Mouse (Mus musculus): Measurements from ENCODE around the gene Tyrobp. TPM values are rescaled to one million over a fixed set of nuclear protein-coding genes. Genes with fewer than 3 reads are reported as not detected.
A peak's percentile ranks its signal among the peaks of the same experiment; 100 is the strongest.

Gene Tyrobp
- polyA plus RNA-seq, 1 experiment from 2014 or later: 9.0 TPM

GRCm38 (mm10) chr7:30456487-30456886 lies 42.9 kb downstream of the Tyrobp start:
- Histone ChIP-seq H3K9me3 (no peaks in the 10 kb centered on the region), H3K27me3 (ENCODE audit: insufficient read depth, poor library complexity, severe bottlenecking) (peaks cover 100% of the 10 kb centered on the region), H3K36me3 (no peaks in the 10 kb centered on the region), H3K4me1 (peaks cover 18% of the 10 kb centered on the region), H3K4me3 (peak overlapping the region; percentile 31), H3K27ac (no peak overlapping the region)
- DNase-seq (ENCODE audit: low spot score): no peak
- 2% methylated on average over 9 of the region's 9 CpGs for WGBS

- peaks cover 18% of the 10 kb centered on the region for H3K4me1 ChIP-seq
- no peak for DNase-seq (ENCODE audit: low spot score)
- peaks cover 100% of the 10 kb centered on the region for H3K27me3 ChIP-seq (ENCODE audit: insufficient read depth, poor library complexity, severe bottlenecking)
- no peaks in the 10 kb centered on the region for H3K9me3 ChIP-seq
- under 1% methylated on average over 31 of the region's 31 CpGs for WGBS
- H3K27ac ChIP-seq: no peak overlapping the region
- H3K4me3 ChIP-seq: peak overlapping the region; percentile 31
- no peaks in the 10 kb centered on the region for H3K36me3 ChIP-seq
These were observed 43.5 kb downstream of the Tyrobp start for GRCm38 (mm10) chr7:30456911-30457628.

GRCm38 (mm10) chr7:30457629-30458330 lies 44.2 kb downstream of the Tyrobp start, which contains the start of the genes Kirrel2 and Nphs1:
Gene Kirrel2 (minus strand): TSS chr7:30457690.
Gene Nphs1 (plus strand): TSS chr7:30458315.
- H3K36me3 ChIP-seq: no peaks in the 10 kb centered on the region
- H3K27ac ChIP-seq: no peak within 1 kb of the TSS
- no peaks in the 10 kb centered on the region for H3K9me3 ChIP-seq
- H3K27me3 ChIP-seq (ENCODE audit: insufficient read depth, poor library complexity, severe bottlenecking): peaks cover 100% of the 10 kb centered on the region
- peak within 1 kb of the TSS; percentile 31 for H3K4me3 ChIP-seq
- peaks cover 18% of the 10 kb centered on the region for H3K4me1 ChIP-seq
- 4% methylated on average over 15 of the region's 16 CpGs for WGBS
- no peak for DNase-seq (ENCODE audit: low spot score)

GRCm38 (mm10) chr7:30459484-30459883 lies 45.9 kb downstream of the Tyrobp start:
- Histone ChIP-seq H3K4me3 (no peak overlapping the region), H3K4me1 (peaks cover 14% of the 10 kb centered on the region), H3K9me3 (no peaks in the 10 kb centered on the region), H3K27ac (no peak overlapping the region), H3K27me3 (ENCODE audit: insufficient read depth, poor library complexity, severe bottlenecking) (peaks cover 100% of the 10 kb centered on the region), H3K36me3 (no peaks in the 10 kb centered on the region)
- no peak for DNase-seq (ENCODE audit: low spot score)
- WGBS: 36% methylated on average over 6 of the region's 6 CpGs

- peaks cover 100% of the 10 kb centered on the region for H3K27me3 ChIP-seq (ENCODE audit: insufficient read depth, poor library complexity, severe bottlenecking)
- H3K27ac ChIP-seq: no peak overlapping the region
- no peak overlapping the region for H3K4me3 ChIP-seq
- H3K9me3 ChIP-seq: no peaks in the 10 kb centered on the region
- no peak for DNase-seq (ENCODE audit: low spot score)
- peaks cover 15% of the 10 kb centered on the region for H3K4me1 ChIP-seq
- H3K36me3 ChIP-seq: no peaks in the 10 kb centered on the region
- 28% methylated on average over 7 of the region's 7 CpGs for WGBS
These were observed 50.0 kb downstream of the Tyrobp start for GRCm38 (mm10) chr7:30463568-30463967.

- 23% methylated on average over 4 of the region's 4 CpGs for WGBS
- no peak for DNase-seq (ENCODE audit: low spot score)
- no peaks in the 10 kb centered on the region for H3K36me3 ChIP-seq
- H3K4me3 ChIP-seq: no peak overlapping the region
- peaks cover 97% of the 10 kb centered on the region for H3K27me3 ChIP-seq (ENCODE audit: insufficient read depth, poor library complexity, severe bottlenecking)
- no peaks in the 10 kb centered on the region for H3K9me3 ChIP-seq
- H3K27ac ChIP-seq: no peak overlapping the region
- H3K4me1 ChIP-seq: peaks cover 15% of the 10 kb centered on the region
These were observed 50.4 kb downstream of the Tyrobp start for GRCm38 (mm10) chr7:30463996-30464395.

- Histone ChIP-seq H3K27ac (no peak overlapping the region), H3K27me3 (ENCODE audit: insufficient read depth, poor library complexity, severe bottlenecking) (peaks cover 90% of the 10 kb centered on the region), H3K36me3 (no peaks in the 10 kb centered on the region), H3K4me1 (peaks cover 15% of the 10 kb centered on the region), H3K9me3 (no peaks in the 10 kb centered on the region), H3K4me3 (no peak overlapping the region)
- WGBS: 10% methylated on average over 6 of the region's 6 CpGs
- DNase-seq (ENCODE audit: low spot score): no peak
These were observed 51.3 kb downstream of the Tyrobp start for GRCm38 (mm10) chr7:30464816-30465300.

Other genes starting within 250 kb of the Tyrobp start
- 8.6 and 9.5 TPM in 2 replicates for gene Zfp146, start 244.0 kb upstream of the Tyrobp start, polyA plus RNA-seq (2016; fragmentation: Nextera tagmentation; extraction: Ambion mirVana)
- 163 and 277 TPM in 2 replicates for gene Cox7a1, start 229.6 kb upstream of the Tyrobp start, polyA plus RNA-seq (2016; fragmentation: Nextera tagmentation; extraction: Ambion mirVana)
- 76.6 and 84.1 TPM in 2 replicates for gene Capns1, start 214.9 kb upstream of the Tyrobp start, polyA plus RNA-seq (2016; fragmentation: Nextera tagmentation; extraction: Ambion mirVana)
- gene Polr2i, start 181.8 kb upstream of the Tyrobp start, polyA plus RNA-seq (2016; fragmentation: Nextera tagmentation; extraction: Ambion mirVana): 122 and 127 TPM in 2 replicates
- 212 and 246 TPM in 2 replicates for gene Tbcb, start 181.5 kb upstream of the Tyrobp start, polyA plus RNA-seq (2016; fragmentation: Nextera tagmentation; extraction: Ambion mirVana)
- not detected in 2 replicates for gene Ovol3, start 178.0 kb upstream of the Tyrobp start, polyA plus RNA-seq (2016; fragmentation: Nextera tagmentation; extraction: Ambion mirVana)
- 0.29 and 0.43 TPM in 2 replicates for gene Thap8, start 133.7 kb upstream of the Tyrobp start, polyA plus RNA-seq (2016; fragmentation: Nextera tagmentation; extraction: Ambion mirVana)
- gene Wdr62, start 133.3 kb upstream of the Tyrobp start, polyA plus RNA-seq (2016; fragmentation: Nextera tagmentation; extraction: Ambion mirVana): 11.4 and 13.9 TPM in 2 replicates
- 10.4 and 18.4 TPM in 2 replicates for gene Clip3, start 122.0 kb upstream of the Tyrobp start, polyA plus RNA-seq (2016; fragmentation: Nextera tagmentation; extraction: Ambion mirVana)
- 68.2 and 71.8 TPM in 2 replicates for gene Alkbh6, start 105.0 kb upstream of the Tyrobp start, polyA plus RNA-seq (2016; fragmentation: Nextera tagmentation; extraction: Ambion mirVana)
- gene Syne4, start 99.0 kb upstream of the Tyrobp start, polyA plus RNA-seq (2016; fragmentation: Nextera tagmentation; extraction: Ambion mirVana): 26.8 and 43.1 TPM in 2 replicates
- gene E130208F15Rik, start 92.0 kb upstream of the Tyrobp start, polyA plus RNA-seq (2016; fragmentation: Nextera tagmentation; extraction: Ambion mirVana): 2.5 and 3.2 TPM in 2 replicates
- gene Sdhaf1, start 89.9 kb upstream of the Tyrobp start, polyA plus RNA-seq (2016; fragmentation: Nextera tagmentation; extraction: Ambion mirVana): 15.1 and 16.4 TPM in 2 replicates
- gene Lrfn3, start 51.0 kb upstream of the Tyrobp start, polyA plus RNA-seq (2016; fragmentation: Nextera tagmentation; extraction: Ambion mirVana): 1.3 and 2.0 TPM in 2 replicates
- 0.35 TPM in 1 of 2 replicates, not detected in the other for gene Hcst, start 6.1 kb downstream of the Tyrobp start, polyA plus RNA-seq (2016; fragmentation: Nextera tagmentation; extraction: Ambion mirVana)
- 1.5 and 1.6 TPM in 2 replicates for gene Nfkbid, start 8.0 kb downstream of the Tyrobp start, polyA plus RNA-seq (2016; fragmentation: Nextera tagmentation; extraction: Ambion mirVana)
- gene Aplp1, start 31.8 kb downstream of the Tyrobp start, polyA plus RNA-seq (2016; fragmentation: Nextera tagmentation; extraction: Ambion mirVana): 44.3 and 50.4 TPM in 2 replicates
- gene Kirrel2, start 43.9 kb downstream of the Tyrobp start, polyA plus RNA-seq (2016; fragmentation: Nextera tagmentation; extraction: Ambion mirVana): 3.3 and 5.2 TPM in 2 replicates
- 0.55 and 0.79 TPM in 2 replicates for gene Nphs1, start 44.6 kb downstream of the Tyrobp start, polyA plus RNA-seq (2016; fragmentation: Nextera tagmentation; extraction: Ambion mirVana)
- 0.30 and 3.0 TPM in 2 replicates for gene Prodh2, start 79.9 kb downstream of the Tyrobp start, polyA plus RNA-seq (2016; fragmentation: Nextera tagmentation; extraction: Ambion mirVana)
- gene Arhgap33, start 121.3 kb downstream of the Tyrobp start, polyA plus RNA-seq (2016; fragmentation: Nextera tagmentation; extraction: Ambion mirVana): 8.5 and 9.0 TPM in 2 replicates
- 4.2 and 8.3 TPM in 2 replicates for gene Hspb6, start 138.4 kb downstream of the Tyrobp start, polyA plus RNA-seq (2016; fragmentation: Nextera tagmentation; extraction: Ambion mirVana)
- gene Proser3, start 138.5 kb downstream of the Tyrobp start, polyA plus RNA-seq (2016; fragmentation: Nextera tagmentation; extraction: Ambion mirVana): 8.8 and 13.0 TPM in 2 replicates
- 31.5 and 35.6 TPM in 2 replicates for gene Lin37, start 146.1 kb downstream of the Tyrobp start, polyA plus RNA-seq (2016; fragmentation: Nextera tagmentation; extraction: Ambion mirVana)
- gene U2af1l4, start 149.5 kb downstream of the Tyrobp start, polyA plus RNA-seq (2016; fragmentation: Nextera tagmentation; extraction: Ambion mirVana): 87.8 and 90.4 TPM in 2 replicates
- 9.9 and 12.3 TPM in 2 replicates for gene Gm49396, start 149.6 kb downstream of the Tyrobp start, polyA plus RNA-seq (2016; fragmentation: Nextera tagmentation; extraction: Ambion mirVana)
- gene Psenen, start 149.9 kb downstream of the Tyrobp start, polyA plus RNA-seq (2016; fragmentation: Nextera tagmentation; extraction: Ambion mirVana): 112 and 124 TPM in 2 replicates
- gene Igflr1, start 151.7 kb downstream of the Tyrobp start, polyA plus RNA-seq (2016; fragmentation: Nextera tagmentation; extraction: Ambion mirVana): 2.6 and 4.1 TPM in 2 replicates
- 5.6 and 8.3 TPM in 2 replicates for gene Kmt2b, start 175.0 kb downstream of the Tyrobp start, polyA plus RNA-seq (2016; fragmentation: Nextera tagmentation; extraction: Ambion mirVana)
- 0.19 and 0.27 TPM in 2 replicates for gene Zbtb32, start 185.1 kb downstream of the Tyrobp start, polyA plus RNA-seq (2016; fragmentation: Nextera tagmentation; extraction: Ambion mirVana)
- 1.8 and 2.7 TPM in 2 replicates for gene Upk1a, start 199.1 kb downstream of the Tyrobp start, polyA plus RNA-seq (2016; fragmentation: Nextera tagmentation; extraction: Ambion mirVana)
- 1,107 and 1,574 TPM in 2 replicates for gene Cox6b1, start 212.4 kb downstream of the Tyrobp start, polyA plus RNA-seq (2016; fragmentation: Nextera tagmentation; extraction: Ambion mirVana)
- 5.5 and 5.9 TPM in 2 replicates for gene Etv2, start 222.1 kb downstream of the Tyrobp start, polyA plus RNA-seq (2016; fragmentation: Nextera tagmentation; extraction: Ambion mirVana)
- gene Rbm42, start 236.6 kb downstream of the Tyrobp start, polyA plus RNA-seq (2016; fragmentation: Nextera tagmentation; extraction: Ambion mirVana): 111 and 130 TPM in 2 replicates